Mouse (Mus musculus): Measurements from ENCODE around the gene Rnase1.
"Not testable (repeated sequence)": the region's sequence is repeated elsewhere in the genome, so short reads cannot be mapped to it uniquely, and the experiment has no call there.

Rnase1 gene

GRCm38 (mm10) chr14:51146685-51147084, at the start of gene Rnase1:
Rnase1 (minus strand) TSS chr14:51146785.
- DNase-seq (ENCODE audit: low spot score): no peak

GRCm38 (mm10) chr14:51195681-51196080, 49.1 kb upstream of the Rnase1 start:
- DNase-seq (ENCODE audit: low spot score): peak; percentile 9

GRCm38 (mm10) chr14:51181051-51181450, 34.5 kb upstream of the Rnase1 start:
- DNase-seq (ENCODE audit: low spot score): not testable (repeated sequence)

- DNase-seq (ENCODE audit: low spot score): no peak
These were observed 27.3 kb upstream of the Rnase1 start for GRCm38 (mm10) chr14:51173843-51174242.

GRCm38 (mm10) chr14:51172947-51173346, 26.4 kb upstream of the Rnase1 start:
- DNase-seq (ENCODE audit: low spot score): not testable (repeated sequence)

- not testable (repeated sequence) for DNase-seq (ENCODE audit: low spot score)
These were observed 25.7 kb upstream of the Rnase1 start for GRCm38 (mm10) chr14:51172095-51172865.

- DNase-seq (ENCODE audit: low spot score): no peak
These were observed 19.5 kb upstream of the Rnase1 start for GRCm38 (mm10) chr14:51166068-51166467.

- no peak for DNase-seq (ENCODE audit: low spot score)
These were observed 18.9 kb upstream of the Rnase1 start for GRCm38 (mm10) chr14:51165435-51165834.

- DNase-seq (ENCODE audit: low spot score): not testable (repeated sequence)
These were observed 16.7 kb upstream of the Rnase1 start for GRCm38 (mm10) chr14:51163323-51163722.

- not testable (repeated sequence) for DNase-seq (ENCODE audit: low spot score)
These were observed 15.4 kb upstream of the Rnase1 start, which contains the start of gene Rnase2b for GRCm38 (mm10) chr14:51161976-51162375. Rnase2b (plus strand) TSS chr14:51162260.

- DNase-seq (ENCODE audit: low spot score): no peak
These were observed 10.5 kb upstream of the Rnase1 start for GRCm38 (mm10) chr14:51157072-51157471.

GRCm38 (mm10) chr14:51156736-51157068, 10.1 kb upstream of the Rnase1 start:
- no peak for DNase-seq (ENCODE audit: low spot score)

GRCm38 (mm10) chr14:51156056-51156735, 9.6 kb upstream of the Rnase1 start:
- DNase-seq (ENCODE audit: low spot score): no peak

- no peak for DNase-seq (ENCODE audit: low spot score)
These were observed 5.8 kb upstream of the Rnase1 start for GRCm38 (mm10) chr14:51152249-51152870.

- no peak for DNase-seq (ENCODE audit: low spot score)
These were observed 3.7 kb upstream of the Rnase1 start for GRCm38 (mm10) chr14:51150206-51150831.

GRCm38 (mm10) chr14:51149164-51149563, 2.6 kb upstream of the Rnase1 start:
- DNase-seq (ENCODE audit: low spot score): no peak

- no peak for DNase-seq (ENCODE audit: low spot score)
These were observed 1.4 kb upstream of the Rnase1 start for GRCm38 (mm10) chr14:51148006-51148405.

GRCm38 (mm10) chr14:51145521-51145920, 1.1 kb downstream of the Rnase1 start:
- DNase-seq (ENCODE audit: low spot score): no peak

GRCm38 (mm10) chr14:51144451-51144850, 2.1 kb downstream of the Rnase1 start:
- no peak for DNase-seq (ENCODE audit: low spot score)

GRCm38 (mm10) chr14:51143937-51144336, 2.6 kb downstream of the Rnase1 start:
- DNase-seq (ENCODE audit: low spot score): no peak

GRCm38 (mm10) chr14:51143287-51143686, 3.3 kb downstream of the Rnase1 start:
- DNase-seq (ENCODE audit: low spot score): peak; percentile 17

GRCm38 (mm10) chr14:51142568-51142967, 4.0 kb downstream of the Rnase1 start:
- no peak for DNase-seq (ENCODE audit: low spot score)
